Mouse (Mus musculus) heart, embryonic 13.5 days (tissue): ENCODE data around the gene Gnptg. TPM values are rescaled to one million over a fixed set of nuclear protein-coding genes. Genes with fewer than 3 reads are reported as not detected.

Experiments used
- ATAC-seq: fragments of 200-750 bp; cut with Nextera tagmentation; 2 replicates; pipeline ENCODE4 v1.8.0; 2017; ENCODE audit warnings: moderate TSS enrichment; ENCODE audit not compliant: insufficient number of reproducible peaks, low FRiP score, low TSS enrichment; ENCODE audit errors: extremely low read depth
- H3K27ac ChIP-seq: fragments of 300-500 bp; sonication (generic); replicated peaks from 2 replicates; pipeline ENCODE4 v1.5.1; 2015; ENCODE audit warnings: moderate library complexity, mild to moderate bottlenecking, inconsistent platforms
- H3K27me3 ChIP-seq: fragments of 300-500 bp; sonication (generic); replicated peaks from 2 replicates; pipeline ENCODE4 v1.6.1; 2015; ENCODE audit warnings: mild to moderate bottlenecking, inconsistent platforms
- H3K36me3 ChIP-seq: fragments of 300-500 bp; sonication (generic); 2 replicates; pipeline ENCODE4 v1.6.1; 2015; ENCODE audit warnings: mild to moderate bottlenecking, inconsistent platforms
- H3K4me1 ChIP-seq: fragments of 300-500 bp; sonication (generic); 2 replicates; pipeline ENCODE4 v1.6.1; 2015; ENCODE audit warnings: inconsistent platforms
- H3K4me2 ChIP-seq: fragments of 300-500 bp; sonication (generic); 2 replicates; pipeline ENCODE4 v1.6.1; 2015; ENCODE audit warnings: inconsistent platforms, mild to moderate bottlenecking, moderate library complexity
- H3K4me3 ChIP-seq: fragments of 300-500 bp; sonication (generic); 2 replicates; pipeline ENCODE4 v1.5.1; 2015; ENCODE audit warnings: moderate library complexity, mild to moderate bottlenecking, inconsistent platforms
- H3K9ac ChIP-seq: fragments of 300-500 bp; sonication (generic); 2 replicates; pipeline ENCODE4 v1.6.1; 2015; ENCODE audit warnings: inconsistent platforms, mild to moderate bottlenecking, moderate library complexity
- H3K9me3 ChIP-seq: fragments of 300-500 bp; sonication (generic); 2 replicates; pipeline ENCODE4 v1.6.1; 2016; ENCODE audit warnings: inconsistent platforms
- WGBS: fragments of 180-500 bp; shearing (Covaris S2); methylation state at CpG from one replicate; pipeline ENCODE4 v1.1.7; 2015; ENCODE audit warnings: mixed read lengths; 5-methylcytosine and 5-hydroxymethylcytosine counted together
- polyA plus RNA-seq: library from polyadenylated mRNA; unstranded; fragments of >200 nt; fragmentation: Nextera tagmentation; extraction: Ambion mirVana; gene quantifications from 2 replicates; pipeline ENCODE4 v1.2.1, GENCODE M21; 2015

The Gnptg gene
- polyA plus RNA-seq, 1 experiment from 2014 or later = 28.2 TPM

- Histone ChIP-seq H3K4me1 (peaks cover 18% of the 10 kb centered on the region), H3K27ac (no peak overlapping the region), H3K4me2 (no peak overlapping the region), H3K36me3 (peaks cover 56% of the 10 kb centered on the region), H3K9ac (no peak overlapping the region), H3K4me3 (no peak overlapping the region), H3K27me3 (0 out of 2 replicates have a peak, but pooled peaks cover 4% of the 10 kb centered on the region), H3K9me3 (no peaks in the 10 kb centered on the region)
- no peak for ATAC-seq
- 89% methylated on average over 15 of the region's 15 CpGs for WGBS
These were observed 20.2 kb downstream of the Gnptg start for GRCm38 (mm10) chr17:25219492-25220295.

DNA sequence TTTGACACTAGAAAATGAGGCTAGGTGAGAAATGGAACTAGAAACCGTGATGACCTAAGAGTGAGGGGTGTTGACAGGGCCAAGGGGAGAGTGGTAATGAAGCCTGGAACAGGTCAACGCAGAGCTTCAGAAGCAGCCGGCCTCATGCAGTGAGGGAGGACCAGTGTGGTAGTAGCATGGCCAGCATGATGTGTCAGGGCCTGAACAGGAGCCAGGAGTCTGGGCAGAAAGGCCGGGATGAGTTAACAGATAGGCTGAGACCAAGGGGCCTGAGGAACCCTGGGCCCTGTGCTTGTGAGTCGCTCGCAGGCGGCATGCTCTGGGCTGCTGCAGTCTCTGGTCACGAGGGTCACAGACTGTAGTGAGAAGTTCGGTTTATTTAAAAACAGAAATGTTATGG is 21.0 kb downstream of the Gnptg start:
- Histone ChIP-seq H3K4me3 (no peak overlapping the region), H3K4me1 (peaks cover 18% of the 10 kb centered on the region), H3K9me3 (no peaks in the 10 kb centered on the region), H3K36me3 (peaks cover 64% of the 10 kb centered on the region), H3K9ac (no peak overlapping the region), H3K27ac (no peak overlapping the region), H3K27me3 (0 out of 2 replicates have a peak, but pooled peaks cover 4% of the 10 kb centered on the region), H3K4me2 (no peak overlapping the region)
- WGBS = 76% methylated on average over 9 of the region's 9 CpGs
- no peak for ATAC-seq

GRCm38 (mm10) chr17:25215431-25215830 is 24.5 kb downstream of the Gnptg start:
- H3K27me3 ChIP-seq = 0 out of 2 replicates have a peak, but pooled peaks cover under 1% of the 10 kb centered on the region
- H3K9me3 ChIP-seq = no peaks in the 10 kb centered on the region
- no peak overlapping the region for H3K4me2 ChIP-seq
- H3K4me3 ChIP-seq = no peak overlapping the region
- WGBS = 84% methylated on average over 3 of the region's 3 CpGs
- H3K4me1 ChIP-seq = no peaks in the 10 kb centered on the region
- H3K9ac ChIP-seq = no peak overlapping the region
- H3K36me3 ChIP-seq = peaks cover 97% of the 10 kb centered on the region
- no peak for ATAC-seq
- no peak overlapping the region for H3K27ac ChIP-seq

DNA sequence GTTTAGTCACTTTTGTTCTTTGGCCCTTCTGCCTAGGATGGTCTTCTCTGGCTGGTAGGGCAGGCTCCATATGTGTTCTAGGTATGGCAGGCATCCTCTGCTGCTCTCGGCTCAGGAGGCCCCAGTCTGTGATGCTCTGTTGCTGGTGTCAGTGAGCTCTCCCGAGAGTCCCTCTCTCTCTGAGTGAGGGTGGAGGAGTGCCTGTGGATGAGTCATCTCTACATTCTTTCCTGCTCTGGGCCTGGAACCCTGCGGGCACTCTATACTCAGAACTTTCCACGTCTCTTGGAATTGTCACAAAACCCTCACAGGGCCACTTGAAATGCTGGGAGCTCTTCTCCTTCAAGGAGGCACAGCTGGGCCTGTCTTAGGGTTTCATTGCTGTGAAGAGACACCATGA is 28.2 kb downstream of the Gnptg start:
- Histone ChIP-seq H3K4me2 (no peak overlapping the region), H3K27ac (no peak overlapping the region), H3K27me3 (no peaks in the 10 kb centered on the region), H3K36me3 (peaks cover 99% of the 10 kb centered on the region), H3K4me1 (no peaks in the 10 kb centered on the region), H3K4me3 (no peak overlapping the region), H3K9ac (no peak overlapping the region), H3K9me3 (no peaks in the 10 kb centered on the region)
- WGBS = 60% methylated on average over 4 of the region's 4 CpGs
- no peak for ATAC-seq

DNA sequence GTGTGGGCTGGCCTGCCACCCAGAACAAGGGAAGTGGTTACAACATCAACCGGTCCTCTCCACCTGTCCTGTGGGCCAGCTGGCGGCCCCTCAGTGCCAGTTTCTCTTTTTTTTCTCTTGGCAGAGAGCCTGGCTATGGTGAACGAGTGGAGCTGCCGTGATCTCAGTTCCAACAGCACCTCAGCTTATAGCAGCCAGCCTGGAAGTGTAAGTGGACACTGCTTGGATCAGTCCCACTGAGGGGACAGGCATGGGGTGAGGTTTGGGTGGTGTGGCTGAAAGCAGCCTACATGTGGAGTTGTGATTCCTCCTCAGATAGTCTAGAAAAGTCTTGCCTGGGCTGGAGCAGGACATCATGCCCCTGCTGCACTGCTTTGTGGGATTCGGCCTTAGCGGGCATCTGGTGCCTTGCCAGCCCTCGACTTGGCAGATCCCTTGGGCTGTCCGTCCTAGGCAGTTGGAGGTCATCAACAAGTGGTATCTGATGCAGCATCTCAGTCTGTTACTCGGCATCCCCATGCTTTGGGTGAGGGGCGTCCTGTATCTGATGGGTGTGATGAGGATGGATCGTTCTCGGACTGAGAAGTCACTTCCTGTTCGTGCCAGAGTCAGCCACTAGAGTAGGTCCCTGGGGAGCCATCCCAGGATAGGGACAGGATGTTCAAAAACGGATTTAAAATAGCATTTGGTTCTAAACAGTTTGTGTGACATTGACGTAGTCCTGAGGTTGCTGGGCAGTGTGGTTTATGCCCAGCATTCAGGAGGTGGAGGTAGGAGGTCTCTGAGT is 29.1 kb downstream of the Gnptg start:
- WGBS = 76% methylated on average over 15 of the region's 15 CpGs
- ATAC-seq = no peak
- Histone ChIP-seq H3K9ac (no peak overlapping the region), H3K27ac (no peak overlapping the region), H3K27me3 (no peaks in the 10 kb centered on the region), H3K4me3 (no peak overlapping the region), H3K36me3 (peaks cover 98% of the 10 kb centered on the region), H3K4me2 (no peak overlapping the region), H3K9me3 (no peaks in the 10 kb centered on the region), H3K4me1 (no peaks in the 10 kb centered on the region)

GRCm38 (mm10) chr17:25210006-25210405 is 29.9 kb downstream of the Gnptg start:
- Histone ChIP-seq H3K9ac (no peak overlapping the region), H3K4me2 (no peak overlapping the region), H3K27me3 (no peaks in the 10 kb centered on the region), H3K36me3 (peaks cover 98% of the 10 kb centered on the region), H3K4me1 (no peaks in the 10 kb centered on the region), H3K27ac (no peak overlapping the region), H3K9me3 (no peaks in the 10 kb centered on the region), H3K4me3 (no peak overlapping the region)
- WGBS = 93% methylated on average over 4 of the region's 4 CpGs
- ATAC-seq = no peak

DNA sequence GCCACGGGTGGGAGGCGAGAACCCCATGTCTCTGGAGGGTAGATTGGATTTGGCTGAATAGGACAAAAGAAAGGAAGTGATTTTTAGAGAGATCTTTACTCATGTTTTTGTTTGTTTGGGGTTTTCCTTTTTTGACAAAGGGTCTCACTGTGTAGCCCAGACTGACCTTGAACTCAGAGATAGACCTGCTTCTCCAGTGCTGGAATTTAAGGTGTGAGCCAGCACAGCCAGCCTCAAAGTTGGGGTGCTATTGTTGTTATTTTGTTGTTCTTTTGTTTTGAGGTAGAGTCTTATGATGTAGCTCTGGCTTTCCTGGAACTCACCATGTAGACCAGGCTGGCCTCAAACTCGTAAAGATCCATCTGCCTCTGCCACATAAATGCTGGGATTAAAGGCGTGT is 37.5 kb downstream of the Gnptg start:
- 93% methylated on average over 4 of the region's 4 CpGs for WGBS

GRCm38 (mm10) chr17:25189091-25189490 is 50.8 kb downstream of the Gnptg start:
- Histone ChIP-seq H3K4me2 (peak overlapping the region; percentile 77), H3K9me3 (no peaks in the 10 kb centered on the region), H3K9ac (peak overlapping the region; percentile 98), H3K4me1 (peaks cover 36% of the 10 kb centered on the region), H3K27ac (peak overlapping the region; percentile 80; the same call in 1 of the 2 replicates), H3K4me3 (peak overlapping the region; percentile 97), H3K36me3 (peaks cover 35% of the 10 kb centered on the region), H3K27me3 (no peaks in the 10 kb centered on the region)
- no peak for ATAC-seq
- WGBS = 2% methylated on average over 16 of the region's 16 CpGs

More for the DNA sequence above, 37.5 kb downstream of the Gnptg start:
- H3K36me3 ChIP-seq = peaks cover 92% of the 10 kb centered on the region
- no peak overlapping the region for H3K4me3 ChIP-seq
- H3K27me3 ChIP-seq = no peaks in the 10 kb centered on the region
- ATAC-seq = no peak
- H3K4me2 ChIP-seq = no peak overlapping the region
- H3K27ac ChIP-seq = no peak overlapping the region
- H3K9me3 ChIP-seq = no peaks in the 10 kb centered on the region
- no peaks in the 10 kb centered on the region for H3K4me1 ChIP-seq
- H3K9ac ChIP-seq = no peak overlapping the region

DNA sequence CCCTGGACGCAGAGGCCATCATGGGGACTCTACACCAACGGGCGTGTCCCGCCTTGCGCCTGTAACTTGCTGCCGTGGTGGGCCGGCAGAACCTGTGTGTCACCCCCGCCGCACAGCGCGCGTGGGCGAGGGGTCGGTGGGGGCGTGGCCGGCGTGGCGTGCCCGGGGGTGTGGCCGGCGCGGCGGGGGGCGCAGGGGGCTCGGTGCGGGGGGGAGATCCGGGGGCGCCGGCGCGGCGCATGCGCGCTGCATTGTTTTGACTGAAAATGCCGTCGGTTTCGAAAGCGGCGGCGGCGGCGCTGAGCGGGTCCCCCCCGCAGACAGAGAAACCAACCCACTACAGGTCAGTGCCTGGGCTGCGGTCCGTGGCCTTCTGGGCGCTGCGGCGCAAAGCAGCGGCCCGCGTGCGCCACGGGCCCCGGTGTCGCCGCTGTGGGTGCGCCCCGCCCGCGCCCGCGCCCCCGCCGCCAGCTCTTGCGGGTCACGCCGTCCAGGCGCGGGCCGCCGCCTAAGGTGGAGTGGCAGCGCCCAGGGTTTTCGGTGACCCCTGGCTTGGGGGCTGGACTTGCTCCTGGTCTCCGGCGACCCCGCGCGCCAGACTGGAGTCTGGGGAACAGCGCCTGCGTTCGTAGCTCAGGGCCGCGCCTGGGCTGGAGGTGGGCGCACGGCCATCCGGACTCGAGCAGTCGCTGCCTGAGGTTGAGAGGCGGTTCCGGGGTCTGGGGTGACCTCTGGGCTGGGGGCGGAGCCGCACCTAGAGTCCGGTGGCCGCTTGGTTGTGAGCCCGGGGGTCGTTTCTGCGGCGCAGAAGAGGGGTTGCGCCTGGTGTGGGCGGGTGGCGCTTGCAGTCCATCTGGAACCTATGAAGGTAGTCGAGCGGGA is 51.5 kb downstream of the Gnptg start, which contains the start of gene Unkl:
Gene Unkl (plus strand): TSS at position 248 of the 882 bp plus-strand sequence.
- 1% methylated on average over 82 of the region's 104 CpGs for WGBS
- H3K27me3 ChIP-seq = no peaks in the 10 kb centered on the region
- H3K27ac ChIP-seq = peak within 1 kb of the TSS; percentile 80

DNA sequence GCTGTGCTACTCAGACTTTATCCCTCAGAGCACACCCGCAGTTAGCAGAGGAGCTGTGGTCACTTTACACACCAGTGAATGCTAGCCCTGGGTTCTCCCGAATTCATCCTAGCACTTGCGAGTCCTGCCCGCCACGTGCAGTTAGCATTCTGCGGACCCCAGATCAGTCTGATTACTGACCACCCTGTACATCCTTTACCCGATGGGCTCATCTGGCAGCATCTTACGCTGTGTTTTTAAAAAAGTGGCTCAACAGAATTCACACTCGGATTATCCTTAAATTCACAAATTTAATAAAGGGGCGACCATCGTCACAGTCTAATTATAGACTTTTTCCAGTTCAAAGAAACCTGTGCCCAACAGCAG is 52.2 kb downstream of the Gnptg start:
- Histone ChIP-seq H3K4me1 (peaks cover 44% of the 10 kb centered on the region), H3K9me3 (no peaks in the 10 kb centered on the region), H3K27me3 (0 out of 2 replicates have a peak, but pooled peaks cover 5% of the 10 kb centered on the region), H3K36me3 (peaks cover 28% of the 10 kb centered on the region), H3K27ac (peak overlapping the region; percentile 80), H3K4me3 (peak overlapping the region; percentile 97), H3K4me2 (peak overlapping the region; percentile 77), H3K9ac (peak overlapping the region; percentile 98)
- no peak for ATAC-seq
- 3% methylated on average over 11 of the region's 11 CpGs for WGBS

More for the DNA sequence above, 51.5 kb downstream of the Gnptg start, which contains the start of gene Unkl:
- Histone ChIP-seq H3K9me3 (no peaks in the 10 kb centered on the region), H3K4me1 (peaks cover 42% of the 10 kb centered on the region), H3K4me2 (peak within 1 kb of the TSS; percentile 77), H3K4me3 (peak within 1 kb of the TSS; percentile 97), H3K36me3 (peaks cover 29% of the 10 kb centered on the region), H3K9ac (peak within 1 kb of the TSS; percentile 98)
- peak; percentile 57; the same call in 1 of the 2 replicates for ATAC-seq
